Mouse (Mus musculus) MEL (cell line): Measurements from ENCODE around the gene Mitf. TPM values are rescaled to one million over a fixed set of nuclear protein-coding genes. Genes with fewer than 3 reads are reported as not detected.

Experiments
- DNase-seq: peaks from one replicate; pipeline ENCODE4 v3.0.0; 2011; ENCODE audit warnings: low read depth, low spot score
- H3K27ac ChIP-seq: 2 replicates; pipeline ENCODE4 v1.5.1; 2012; ENCODE audit warnings: low read depth, mild to moderate bottlenecking, control low read depth, low read length, moderate library complexity; ENCODE audit not compliant: control insufficient read depth
- H3K27me3 ChIP-seq, 2 experiments: fragments of 150-350 bp in 1 of 2; sonication (generic) in 1 of 2; 2 replicates each; pipeline ENCODE4 v1.6.1; 2012; ENCODE audit warnings: low read length in 2 of 2, mild to moderate bottlenecking in 2 of 2, improper control_type of control experiment in 1 of 2, moderate library complexity in 1 of 2; ENCODE audit not compliant: insufficient read depth in 2 of 2, control insufficient read depth in 1 of 2
- H3K36me3 ChIP-seq, 2 experiments: 2 replicates each; pipeline ENCODE4 v1.6.1; 2012 to 2014; ENCODE audit warnings: low read length in 2 of 2, improper control_type of control experiment in 1 of 2, inconsistent platforms in 1 of 2, mild to moderate bottlenecking in 1 of 2; ENCODE audit not compliant: insufficient read depth in 2 of 2, control insufficient read depth in 1 of 2
- H3K4me1 ChIP-seq, 2 experiments: fragments of 150-350 bp in 1 of 2; sonication (generic) in 1 of 2; 2 replicates each; pipeline ENCODE4 v1.6.1; 2012; ENCODE audit warnings: low read length in 2 of 2, improper control_type of control experiment in 1 of 2, mild to moderate bottlenecking in 1 of 2; ENCODE audit not compliant: insufficient read depth in 2 of 2, control insufficient read depth in 1 of 2
- H3K4me3 ChIP-seq, 2 experiments: fragments of 150-350 bp in 1 of 2; sonication (generic) in 1 of 2; 2 replicates each; pipeline ENCODE4 v1.5.1; 2012; ENCODE audit warnings: low read depth in 2 of 2, low read length in 2 of 2, mild to moderate bottlenecking in 2 of 2, moderate library complexity in 2 of 2, control low read depth in 1 of 2, improper control_type of control experiment in 1 of 2; ENCODE audit not compliant: control insufficient read depth in 1 of 2, insufficient read depth in 1 of 2
- H3K79me2 ChIP-seq: 2 replicates; pipeline ENCODE4 v1.6.1; 2012; ENCODE audit warnings: mild to moderate bottlenecking, low read length, moderate library complexity; ENCODE audit not compliant: control insufficient read depth, poor library complexity, insufficient read depth
- H3K9ac ChIP-seq: 2 replicates; pipeline ENCODE4 v1.6.1; 2012; ENCODE audit warnings: low read depth, mild to moderate bottlenecking, control low read depth, low read length, moderate library complexity; ENCODE audit not compliant: control insufficient read depth, poor library complexity, severe bottlenecking
- H3K9me3 ChIP-seq: fragments of 150-350 bp; sonication (generic); replicated peaks from 2 replicates; pipeline ENCODE4 v1.6.1; 2012; ENCODE audit warnings: mild to moderate bottlenecking, low read length, improper control_type of control experiment, moderate library complexity; ENCODE audit not compliant: insufficient read depth
- CHD1 ChIP-seq: IDR thresholded peaks from 2 replicates; pipeline ENCODE4 v1.6.1; 2012; ENCODE audit warnings: low read depth, mild to moderate bottlenecking, inconsistent platforms, low read length, improper control_type of control experiment
- CHD2 ChIP-seq: IDR thresholded peaks from 2 replicates; pipeline ENCODE4 v1.6.1; 2011; ENCODE audit warnings: low read length, improper control_type of control experiment
- E2F4 ChIP-seq: IDR thresholded peaks from 2 replicates; pipeline ENCODE4 v1.6.1; 2011; ENCODE audit warnings: low read depth, low read length, improper control_type of control experiment, borderline replicate concordance
- ELF1 ChIP-seq: IDR thresholded peaks from 2 replicates; pipeline ENCODE4 v1.6.1; 2014; ENCODE audit warnings: low read depth, mild to moderate bottlenecking, inconsistent platforms, low read length, improper control_type of control experiment, moderate library complexity
- ETS1 ChIP-seq: IDR thresholded peaks from 2 replicates; pipeline ENCODE4 v1.6.1; 2012; ENCODE audit warnings: low read depth, mild to moderate bottlenecking, inconsistent platforms, low read length, improper control_type of control experiment, moderate library complexity
- GABPA ChIP-seq: IDR thresholded peaks from 2 replicates; pipeline ENCODE4 v1.6.1; 2012; ENCODE audit warnings: low read depth, mild to moderate bottlenecking, inconsistent platforms, low read length, improper control_type of control experiment, moderate library complexity
- GATA1 ChIP-seq: IDR thresholded peaks from 2 replicates; pipeline ENCODE4 v1.6.1; 2011; ENCODE audit warnings: low read depth, low read length, improper control_type of control experiment
- KAT2A ChIP-seq: conservative IDR thresholded peaks from 2 replicates; pipeline ENCODE4 v1.6.1; 2012; ENCODE audit warnings: low read depth, low read length, improper control_type of control experiment, inconsistent platforms
- MAFK ChIP-seq: IDR thresholded peaks from 2 replicates; pipeline ENCODE4 v1.6.1; 2011; ENCODE audit warnings: low read depth, mild to moderate bottlenecking, low read length, improper control_type of control experiment, borderline replicate concordance
- MAX ChIP-seq: IDR thresholded peaks from 2 replicates; pipeline ENCODE4 v1.6.1; 2011; ENCODE audit warnings: low read length, improper control_type of control experiment
- MAZ ChIP-seq: IDR thresholded peaks from 2 replicates; pipeline ENCODE4 v1.6.1; 2012; ENCODE audit warnings: low read depth, mild to moderate bottlenecking, inconsistent platforms, low read length, improper control_type of control experiment
- MEF2A ChIP-seq: IDR thresholded peaks from 2 replicates; pipeline ENCODE4 v1.6.1; 2014; ENCODE audit warnings: low read depth, mild to moderate bottlenecking, inconsistent platforms, low read length, improper control_type of control experiment; ENCODE audit not compliant: poor library complexity, insufficient replicate concordance, severe bottlenecking; ENCODE audit errors: extremely low read depth
- MXI1 ChIP-seq: IDR thresholded peaks from 2 replicates; pipeline ENCODE4 v1.6.1; 2011; ENCODE audit warnings: mild to moderate bottlenecking, low read depth, low read length, improper control_type of control experiment
- MYB ChIP-seq: IDR thresholded peaks from 2 replicates; pipeline ENCODE4 v1.6.1; 2011; ENCODE audit warnings: mild to moderate bottlenecking, low read depth, low read length, improper control_type of control experiment
- MYC ChIP-seq: IDR thresholded peaks from 2 replicates; pipeline ENCODE4 v1.6.1; 2011; ENCODE audit warnings: low read depth, mild to moderate bottlenecking, low read length, improper control_type of control experiment, moderate library complexity
- NRF1 ChIP-seq: IDR thresholded peaks from 2 replicates; pipeline ENCODE4 v1.6.1; 2014; ENCODE audit warnings: low read depth, mild to moderate bottlenecking, inconsistent platforms, low read length, improper control_type of control experiment, moderate library complexity; ENCODE audit not compliant: poor library complexity, insufficient read depth, severe bottlenecking
- POLR2AphosphoS5 ChIP-seq: IDR thresholded peaks from 2 replicates; pipeline ENCODE4 v1.6.1; 2012; ENCODE audit warnings: low read depth, borderline replicate concordance, mild to moderate bottlenecking, inconsistent platforms, low read length, moderate library complexity, mixed read lengths
- RCOR1 ChIP-seq: IDR thresholded peaks from 2 replicates; pipeline ENCODE4 v1.6.1; 2012; ENCODE audit warnings: low read depth, mild to moderate bottlenecking, inconsistent platforms, low read length, improper control_type of control experiment
- SIN3A ChIP-seq: IDR thresholded peaks from 2 replicates; pipeline ENCODE4 v1.6.1; 2012; ENCODE audit warnings: low read length, improper control_type of control experiment, inconsistent platforms
- SMC3 ChIP-seq: IDR thresholded peaks from 2 replicates; pipeline ENCODE4 v1.6.1; 2011; ENCODE audit warnings: low read depth, low read length, improper control_type of control experiment
- TAL1 ChIP-seq: IDR thresholded peaks from 2 replicates; pipeline ENCODE4 v1.6.1; 2012; ENCODE audit warnings: mild to moderate bottlenecking, inconsistent platforms, low read length, moderate library complexity, mixed read lengths
- TBP ChIP-seq: IDR thresholded peaks from 2 replicates; pipeline ENCODE4 v1.8.0; 2011; ENCODE audit warnings: low read depth, low read length, improper control_type of control experiment
- TCF12 ChIP-seq: IDR thresholded peaks from 2 replicates; pipeline ENCODE4 v1.6.1; 2014; ENCODE audit warnings: low read depth, mild to moderate bottlenecking, inconsistent platforms, low read length, improper control_type of control experiment, moderate library complexity
- UBTF ChIP-seq: IDR thresholded peaks from 2 replicates; pipeline ENCODE4 v1.6.1; 2012; ENCODE audit warnings: low read depth, mild to moderate bottlenecking, inconsistent platforms, low read length, improper control_type of control experiment, moderate library complexity, borderline replicate concordance; ENCODE audit not compliant: insufficient read depth
- ZC3H11A ChIP-seq: IDR thresholded peaks from 2 replicates; pipeline ENCODE4 v1.6.1; 2012; ENCODE audit warnings: low read depth, mild to moderate bottlenecking, inconsistent platforms, low read length, improper control_type of control experiment
- ZKSCAN1 ChIP-seq: IDR thresholded peaks from 2 replicates; pipeline ENCODE4 v1.6.1; 2012; ENCODE audit warnings: low read depth, mild to moderate bottlenecking, inconsistent platforms, low read length, improper control_type of control experiment, moderate library complexity
- ZNF384 ChIP-seq: IDR thresholded peaks from 2 replicates; pipeline ENCODE4 v1.6.1; 2012; ENCODE audit warnings: low read depth, mild to moderate bottlenecking, inconsistent platforms, low read length, improper control_type of control experiment
- polyA plus RNA-seq, 2 experiments: library from polyadenylated mRNA; stranded (reverse) in 1 of 2; unstranded in 1 of 2; fragments of >175 nt in 1 of 2; fragments of >200 nt in 1 of 2; gene quantifications; 2 replicates each; pipeline versions ENCODE4 v1.2.1 to v1.2.4; 2012; ENCODE audit warnings: low replicate concordance in 2 of 2, low read depth in 1 of 2; ENCODE audit not compliant: insufficient read length in 2 of 2, insufficient read depth in 1 of 2, missing spikeins in 1 of 2
- total RNA-seq: library from RNA; depleted of rRNA; stranded (reverse); fragments of 300-350 nt; gene quantifications from 2 replicates; pipeline ENCODE4 v1.2.3, GENCODE M21; 2012

Gene Mitf
- total and polyA plus RNA-seq, 3 experiments = 1.8 to 2.1 TPM; not detected in 1

- no peaks in the 10 kb centered on the region for H3K9me3 ChIP-seq
- H3K4me3 ChIP-seq = no peak overlapping the region
- TF ChIP-seq TBP (no peak), NRF1 (no peak), MYC (no peak), KAT2A (no peak), ETS1 (no peak), SMC3 (no peak), MAX (no peak), TAL1 (no peak), MEF2A (no peak), SIN3A (no peak), ZNF384 (no peak), GABPA (no peak), POLR2AphosphoS5 (no peak), CHD1 (no peak), E2F4 (no peak), ELF1 (no peak), TCF12 (no peak), MXI1 (no peak)
- no peak overlapping the region for H3K27ac ChIP-seq
- no peak overlapping the region for H3K9ac ChIP-seq
- H3K36me3 ChIP-seq = no peaks in the 10 kb centered on the region
- no peak for DNase-seq
- no peaks in the 10 kb centered on the region for H3K4me1 ChIP-seq
- H3K27me3 ChIP-seq = no peaks in the 10 kb centered on the region
- H3K79me2 ChIP-seq = no peaks in the 10 kb centered on the region
These were observed 186.7 kb downstream of the Mitf start for GRCm38 (mm10) chr6:97993507-97993906.

- Histone ChIP-seq H3K27me3 (no peaks in the 10 kb centered on the region), H3K4me3 (no peak overlapping the region), H3K79me2 (no peaks in the 10 kb centered on the region), H3K27ac (no peak overlapping the region), H3K4me1 (no peaks in the 10 kb centered on the region), H3K36me3 (no peaks in the 10 kb centered on the region), H3K9ac (no peak overlapping the region), H3K9me3 (no peaks in the 10 kb centered on the region)
- DNase-seq = peak; percentile 15
- no peak for TF ChIP-seq UBTF
- no peak for TF ChIP-seq TAL1
- TF ChIP-seq CHD2 = no peak
- no peak for TF ChIP-seq NRF1
- no peak for TF ChIP-seq ZKSCAN1
- no peak for TF ChIP-seq E2F4
- TF ChIP-seq GATA1 = no peak
- no peak for TF ChIP-seq ZC3H11A
- no peak for TF ChIP-seq MAFK
- TF ChIP-seq MYB = no peak
- TF ChIP-seq MXI1 = no peak
- TF ChIP-seq KAT2A = no peak
- TF ChIP-seq MAZ = no peak
- no peak for TF ChIP-seq RCOR1
These were observed 188.9 kb downstream of the Mitf start for GRCm38 (mm10) chr6:97995606-97996307.
